Mouse (Mus musculus): Measurements from ENCODE around the gene Pls3.

DNA sequence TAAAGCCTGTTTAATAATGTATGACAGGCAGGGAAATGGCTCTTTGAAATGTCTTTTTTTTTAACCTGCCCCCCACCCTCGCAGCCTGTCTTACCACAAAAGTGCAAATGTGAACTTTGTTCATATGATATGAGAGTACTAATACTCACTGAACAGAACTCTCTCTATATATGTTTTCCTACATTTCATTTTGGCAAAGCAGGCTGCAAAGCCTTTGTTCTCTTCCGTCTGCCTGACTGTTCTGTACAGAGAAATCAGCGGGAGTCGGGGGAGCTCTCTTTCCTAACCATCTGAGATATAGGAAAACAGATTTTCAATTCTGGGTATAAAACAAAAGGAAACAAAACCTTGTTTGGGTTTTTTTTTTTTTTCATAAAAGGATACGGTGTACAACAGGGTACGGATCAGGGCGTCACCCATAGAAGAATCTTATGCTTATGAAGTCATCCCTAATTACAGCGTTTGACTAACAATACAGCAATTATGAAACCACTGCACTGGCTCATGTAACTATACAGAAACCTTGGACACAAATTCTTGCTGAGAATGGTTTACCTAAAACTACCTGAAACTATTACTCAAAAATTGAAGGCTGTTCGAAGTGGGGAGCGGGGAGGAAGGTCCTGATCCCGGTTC is 41.9 kb downstream of the Pls3 start:
- TF ChIP-seq CTCF (IDR thresholded peaks at IDR 0.05; ENCODE audit: insufficient read depth, low read length): no peak
- no peak for TF ChIP-seq POLR2A (IDR thresholded peaks at IDR 0.05; ENCODE audit: borderline replicate concordance, extremely low read depth, low read depth, low read length)

Measured in lung, adult 2 months (tissue).